Mouse (Mus musculus): ENCODE data around the gene Dnlz.

GRCm38 (mm10) chr2:26314281-26315071 lies 37.4 kb downstream of the Dnlz start:
- no peak for TF ChIP-seq CTCF (IDR thresholded peaks at IDR 0.05; ENCODE audit: low read depth, low read length)
- TF ChIP-seq TAL1 (conservative IDR thresholded peaks at IDR 0.05; ENCODE audit: low read depth, low read length), result no peak
- TF ChIP-seq POLR2AphosphoS5 (IDR thresholded peaks at IDR 0.05; ENCODE audit: insufficient replicate concordance, low read depth, low read length), result no peak
- TF ChIP-seq GATA1 (IDR thresholded peaks at IDR 0.05; ENCODE audit: borderline replicate concordance, low read length), result no peak
